Mouse (Mus musculus) MEL-GATA-1-ER (cell line): ENCODE results near the gene Plppr1.
"Not testable (repeated sequence)": the region's sequence is repeated elsewhere in the genome, so short reads cannot be mapped to it uniquely, and the experiment has no call there.

Experiments used
- DNase-seq: peaks from one replicate; pipeline ENCODE4 v3.0.0-alpha.2; 2012; ENCODE audit warnings: low read depth; ENCODE audit errors: extremely low read depth

Plppr1 gene

DNA sequence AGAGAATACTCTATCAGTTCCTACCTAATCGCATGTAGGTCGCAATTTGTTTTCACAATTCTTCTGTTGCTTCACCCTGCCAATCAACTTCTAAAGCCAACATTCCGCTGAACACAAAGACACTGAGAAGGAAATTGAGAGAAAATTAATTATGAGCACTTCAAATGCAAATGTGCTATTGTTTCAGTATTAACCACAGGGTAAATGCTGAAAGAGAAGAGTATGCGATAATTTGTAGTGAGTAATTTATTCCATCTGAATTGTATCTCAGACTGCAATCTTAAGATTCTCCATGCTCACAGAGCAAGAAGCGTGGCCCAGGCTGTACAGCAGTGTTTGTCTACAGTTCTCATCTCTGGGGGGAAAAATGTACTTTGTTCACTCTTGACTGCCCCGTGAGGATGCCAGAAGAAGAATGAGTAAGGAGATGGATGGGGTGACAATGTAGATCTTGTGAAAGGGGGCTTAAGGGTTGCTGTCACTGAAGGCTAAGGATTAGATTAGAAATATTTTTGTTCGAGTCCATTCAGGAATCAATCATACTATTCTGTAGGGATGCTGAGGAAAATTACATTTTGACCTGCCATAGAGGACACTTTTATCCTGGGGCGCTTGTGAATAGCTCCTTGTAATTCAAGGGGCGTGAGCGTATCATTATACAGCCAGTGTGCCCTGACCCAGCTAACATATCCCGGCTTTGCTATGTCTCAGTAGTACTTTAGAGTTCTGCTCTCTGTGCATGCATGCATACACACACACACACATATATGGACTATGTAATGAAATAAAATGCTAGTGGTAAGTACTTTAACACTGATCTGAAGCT, 173.3 kb downstream of the Plppr1 start:
- no peak for DNase-seq

DNA sequence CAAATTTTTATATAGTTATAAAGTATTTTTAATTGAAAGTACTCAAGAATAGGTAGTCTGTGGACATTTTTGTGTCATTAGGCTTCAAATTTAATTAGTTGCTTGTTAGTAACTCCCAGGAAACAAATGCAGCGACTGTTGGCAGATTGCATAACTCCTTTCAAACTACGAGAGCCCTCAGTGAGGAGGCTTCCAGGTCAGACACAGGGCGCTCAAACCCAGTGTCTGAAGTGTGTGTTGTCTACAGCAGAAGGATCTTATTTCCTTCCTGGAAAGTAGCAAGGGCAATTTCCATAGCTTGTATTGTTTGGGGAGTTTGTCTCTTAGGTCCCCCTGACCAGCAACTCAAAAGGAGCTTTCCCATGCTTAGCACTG, 173.9 kb downstream of the Plppr1 start:
- DNase-seq: no peak

DNA sequence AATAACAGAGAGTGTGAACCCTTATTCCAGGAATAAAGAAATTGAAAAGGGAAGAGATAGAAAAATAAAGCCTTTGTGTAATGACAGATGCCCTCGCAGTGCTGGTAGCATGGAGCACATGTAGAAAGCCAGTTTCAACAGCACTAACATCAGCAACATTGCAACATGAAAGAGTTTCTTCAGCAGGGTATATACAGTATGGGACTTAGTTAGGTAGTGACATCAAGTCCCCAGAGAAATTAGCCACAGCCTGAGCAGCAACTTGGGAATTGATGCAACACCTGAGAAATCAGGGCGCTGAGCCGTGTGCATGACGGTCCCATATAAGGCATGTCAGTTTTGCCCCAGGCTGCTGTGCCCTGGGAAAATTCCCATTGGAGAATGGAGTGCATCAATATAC, 179.0 kb downstream of the Plppr1 start:
- DNase-seq: no peak

DNA sequence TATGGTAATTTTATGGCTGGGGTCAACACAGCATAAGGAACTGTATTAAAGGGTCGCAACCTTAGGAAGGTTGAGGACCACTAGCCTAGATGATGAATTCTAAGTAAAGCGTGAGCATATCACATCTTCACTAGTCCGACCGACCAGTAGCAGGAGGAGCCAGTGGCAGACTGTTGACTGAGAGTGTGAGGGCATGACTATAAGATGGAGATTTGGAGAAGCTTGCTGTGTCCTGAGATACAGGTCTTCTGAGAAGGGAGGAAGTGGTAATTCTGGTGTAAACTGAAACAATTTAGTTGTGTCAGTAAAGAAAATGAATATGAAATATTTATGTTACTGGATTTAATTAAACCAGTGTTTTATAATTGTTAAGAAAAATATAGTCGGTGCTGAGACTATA, 180.4 kb downstream of the Plppr1 start:
- no peak for DNase-seq

DNA sequence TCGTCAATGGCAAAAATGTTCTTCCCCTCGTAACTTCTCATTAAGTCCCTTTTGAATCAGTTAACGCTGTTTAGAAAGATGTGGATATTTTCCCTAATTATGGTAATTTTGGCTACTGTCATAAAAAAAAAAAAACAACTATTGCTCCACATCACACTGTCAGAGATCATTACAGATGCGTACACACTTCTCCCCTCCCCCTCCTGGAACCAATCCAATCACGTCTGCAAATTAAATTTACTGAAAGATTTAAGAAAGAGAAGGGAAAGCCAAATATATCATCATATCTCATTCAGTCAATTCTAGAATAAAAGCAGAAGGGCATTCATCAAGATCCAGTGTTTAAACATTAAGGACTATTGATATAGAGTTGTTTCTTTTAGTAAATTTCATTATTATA, 185.7 kb downstream of the Plppr1 start:
- DNase-seq: no peak

GRCm38 (mm10) chr4:49245274-49245673, 186.2 kb downstream of the Plppr1 start:
- no peak for DNase-seq

GRCm38 (mm10) chr4:49251262-49251661, 192.2 kb downstream of the Plppr1 start:
- DNase-seq: no peak

- DNase-seq: no peak
Measured at GRCm38 (mm10) chr4:49252169-49252568, 193.1 kb downstream of the Plppr1 start.

GRCm38 (mm10) chr4:49278515-49278914, 219.4 kb downstream of the Plppr1 start:
- no peak for DNase-seq

GRCm38 (mm10) chr4:49284692-49285291, 225.7 kb downstream of the Plppr1 start:
- DNase-seq: no peak

DNA sequence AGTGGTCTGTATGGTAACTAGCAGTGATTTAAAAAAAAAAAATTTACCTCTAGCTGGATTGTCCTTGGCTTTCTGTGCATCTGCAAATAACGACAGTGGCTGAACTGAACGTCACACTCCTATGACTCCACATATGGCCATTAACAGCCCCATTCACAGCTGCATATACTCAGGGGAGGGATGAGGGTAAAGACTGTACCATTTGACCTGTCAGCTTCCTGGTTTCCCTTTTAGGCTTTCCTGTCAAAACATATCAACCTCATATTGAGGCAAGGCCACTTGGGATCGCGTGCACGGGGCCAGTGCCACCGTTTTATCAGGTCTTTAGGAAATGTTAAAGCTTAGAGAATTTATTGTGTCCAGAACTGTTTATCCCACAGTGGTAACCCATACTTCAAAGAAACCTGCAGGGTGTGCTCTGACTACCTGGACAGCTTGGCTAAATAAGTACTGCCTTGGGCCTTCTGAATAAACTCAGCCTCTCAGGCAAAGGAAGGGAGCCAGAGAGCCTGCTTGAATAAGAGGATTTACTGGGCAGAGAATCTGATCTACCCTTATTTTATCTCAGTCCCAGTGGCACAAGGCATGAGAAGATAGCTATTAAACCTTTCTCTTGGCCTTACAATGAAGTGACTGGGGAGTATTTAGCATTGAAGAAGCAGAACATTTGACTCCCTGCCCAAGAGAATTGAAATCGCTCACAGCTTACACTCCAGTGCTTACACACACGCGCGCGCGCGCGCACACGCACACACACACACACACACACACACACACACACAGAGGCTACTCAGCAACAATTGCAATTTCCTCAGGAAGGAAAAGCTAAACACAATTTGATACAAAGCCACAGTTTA, 226.5 kb downstream of the Plppr1 start:
- no peak for DNase-seq

- DNase-seq: no peak
Measured at GRCm38 (mm10) chr4:49286197-49286492, 227.1 kb downstream of the Plppr1 start.

GRCm38 (mm10) chr4:49296434-49296833, 237.4 kb downstream of the Plppr1 start:
- no peak for DNase-seq

DNA sequence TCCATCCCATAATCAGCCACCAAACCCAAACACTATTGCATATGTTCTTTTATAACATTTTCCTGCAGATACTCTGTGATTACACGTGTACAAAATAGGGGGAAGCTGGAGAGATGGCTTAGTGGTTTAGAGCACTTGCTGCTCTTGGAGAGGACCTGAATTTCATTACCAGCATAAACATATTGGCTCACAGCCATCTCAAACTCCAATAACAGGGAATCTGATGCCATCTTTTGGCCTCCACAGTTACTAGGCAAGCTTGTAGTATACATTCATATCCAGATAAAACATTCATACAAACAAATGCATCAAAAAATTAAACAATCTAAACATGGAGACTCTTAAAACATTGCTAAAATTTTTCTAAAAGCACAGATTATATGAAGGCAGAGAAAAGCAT, 240.5 kb downstream of the Plppr1 start:
- DNase-seq: no peak

DNA sequence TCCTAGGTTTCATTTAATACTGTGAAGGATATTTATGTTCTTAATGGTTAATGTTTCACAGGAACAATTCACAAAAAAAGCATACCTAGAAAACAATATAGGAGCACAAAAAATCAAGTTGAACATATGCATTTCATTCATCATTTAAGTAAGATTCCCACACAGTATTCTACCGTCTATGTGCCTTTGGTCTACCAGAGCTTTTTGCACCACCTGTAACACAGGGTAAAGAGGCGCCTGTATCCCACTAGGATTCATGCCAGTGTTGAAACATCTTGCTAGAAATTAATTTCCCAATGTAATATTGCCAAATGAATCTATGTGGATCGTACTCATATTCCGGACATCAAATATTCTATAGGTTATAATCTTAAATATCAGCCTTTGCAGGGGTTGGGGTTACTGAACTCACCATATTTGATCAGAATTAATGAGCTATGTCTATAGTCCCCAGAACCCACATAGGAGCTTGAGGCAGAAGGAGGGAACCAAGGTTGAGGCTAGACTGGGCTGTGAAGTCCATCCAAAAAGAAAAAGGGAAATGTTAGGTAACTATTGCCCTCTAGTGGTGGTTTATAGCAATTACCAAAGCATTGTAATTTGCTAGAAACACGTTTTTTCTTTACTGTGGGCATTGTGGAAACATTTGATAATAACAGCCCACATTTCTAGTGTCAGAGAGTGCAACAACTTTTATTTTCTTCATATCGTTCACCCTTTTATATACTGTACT, 263.0 kb downstream of the Plppr1 start:
- DNase-seq: peak; percentile 9

GRCm38 (mm10) chr4:49337949-49338348, 278.9 kb downstream of the Plppr1 start:
- not testable (repeated sequence) for DNase-seq

DNA sequence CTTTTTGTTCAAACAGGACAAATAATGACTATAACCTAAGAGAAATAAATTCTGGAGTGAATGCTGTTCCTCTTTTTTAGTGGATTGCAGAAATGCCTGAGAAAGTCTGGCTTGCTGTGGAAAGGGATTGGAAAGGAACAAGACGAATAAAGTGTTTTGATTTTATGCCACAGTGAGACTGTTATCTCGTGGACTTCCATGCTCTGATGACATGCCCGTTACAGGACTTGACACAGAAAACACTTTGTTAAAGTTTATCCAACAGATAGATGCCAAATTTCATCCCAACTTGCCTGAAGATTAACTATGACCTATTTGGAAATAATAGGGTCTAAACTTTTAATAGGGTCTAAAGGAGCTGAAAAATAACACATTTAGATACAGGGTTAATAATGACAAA, 281.0 kb downstream of the Plppr1 start:
- DNase-seq: not testable (repeated sequence)

- DNase-seq: not testable (repeated sequence)
Measured at GRCm38 (mm10) chr4:49348001-49348400, 288.9 kb downstream of the Plppr1 start.

DNA sequence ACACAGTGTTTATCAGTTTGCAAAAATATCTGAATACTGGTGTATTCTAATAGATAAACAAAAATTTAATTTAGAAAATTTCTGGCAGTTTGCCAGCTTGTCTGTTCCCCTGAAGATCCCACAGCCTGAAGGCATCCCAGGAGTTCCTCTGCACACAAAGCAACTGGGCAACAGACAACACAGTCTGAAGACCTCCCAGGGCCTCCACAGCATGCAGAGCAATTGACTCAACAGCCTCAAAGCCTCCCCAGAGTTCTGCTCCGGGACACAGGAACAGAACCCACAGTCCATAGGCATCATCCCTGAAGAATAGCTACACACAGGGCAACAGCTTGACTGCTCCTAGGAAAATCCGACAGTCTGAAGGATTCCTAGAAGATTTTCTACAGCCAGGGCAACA, 289.6 kb downstream of the Plppr1 start:
- DNase-seq: no peak

DNA sequence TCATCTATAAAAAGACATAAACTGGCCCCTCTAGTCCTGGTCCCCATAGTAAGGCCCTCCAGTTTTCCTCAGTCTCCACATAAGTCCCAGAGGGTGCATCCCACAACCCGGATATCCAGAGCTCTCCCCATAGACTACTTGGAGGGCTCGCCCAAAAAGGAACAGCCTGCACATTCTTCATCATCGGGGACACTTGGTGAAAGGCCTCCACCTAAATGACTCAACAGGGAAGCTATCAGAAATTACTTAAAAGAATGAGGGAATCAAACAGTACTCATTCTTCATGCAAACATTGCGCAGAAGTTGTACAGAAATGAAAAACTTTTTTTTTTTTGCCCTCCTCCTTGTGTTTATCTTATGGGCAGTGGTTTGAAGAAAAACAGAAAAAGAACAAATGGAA, 291.4 kb downstream of the Plppr1 start:
- no peak for DNase-seq

DNA sequence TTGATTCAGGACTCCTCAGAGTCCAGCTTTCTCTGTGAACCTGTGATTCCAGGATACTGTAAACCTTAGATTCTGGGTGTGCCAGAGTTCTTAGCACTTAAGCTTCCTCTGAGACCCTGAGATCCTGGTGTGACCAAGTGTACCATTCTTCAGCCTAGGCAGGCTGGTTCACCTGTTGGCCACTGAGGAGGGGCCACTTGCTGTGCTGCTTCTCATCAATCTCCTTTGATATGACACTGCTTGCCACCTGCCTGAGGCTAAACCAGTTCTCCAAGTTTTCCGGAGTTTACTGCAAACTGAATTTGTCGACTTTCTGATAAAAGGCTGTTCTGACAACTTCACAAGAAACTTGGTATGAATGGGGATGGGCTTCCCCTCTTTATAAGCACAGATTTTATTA, 298.0 kb downstream of the Plppr1 start:
- no peak for DNase-seq

DNA sequence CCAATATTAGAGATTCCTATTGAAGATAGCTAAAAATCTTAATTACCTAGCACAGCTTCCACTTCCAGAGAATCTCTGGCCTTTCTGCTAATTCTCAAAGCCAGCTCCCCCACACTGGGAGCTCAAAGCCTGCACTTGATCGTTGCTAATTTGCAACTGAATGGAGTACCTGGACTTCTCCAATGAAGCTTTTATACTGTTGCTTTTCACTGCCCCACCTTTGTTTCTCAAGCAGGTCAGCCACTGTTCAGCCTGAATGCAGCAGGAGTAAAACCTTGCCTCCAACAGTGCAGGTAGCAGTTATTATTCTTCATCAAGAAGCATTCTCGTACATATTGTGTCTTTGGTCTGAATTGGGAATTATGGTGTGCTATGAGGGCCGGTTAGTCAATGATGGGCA, 309.0 kb downstream of the Plppr1 start:
- not testable (repeated sequence) for DNase-seq
